Mouse (Mus musculus) hindbrain, embryonic 14.5 days (tissue): ENCODE data around the gene Pdzd8. TPM values are rescaled to one million over a fixed set of nuclear protein-coding genes. Genes with fewer than 3 reads are reported as not detected.

Experiments
- ATAC-seq: fragments of 200-750 bp; cut with Nextera tagmentation; 2 replicates; pipeline ENCODE4 v1.8.0; 2017; ENCODE audit warnings: moderate number of reproducible peaks, mild to moderate bottlenecking, moderate TSS enrichment, moderate library complexity; ENCODE audit not compliant: low FRiP score
- DNase-seq: peaks from one replicate; pipeline ENCODE4 v3.0.0-alpha.2; 2015; ENCODE audit warnings: low spot score
- H3K27ac ChIP-seq: fragments of 300-500 bp; sonication (generic); 2 replicates; pipeline ENCODE4 v1.5.1; 2014; ENCODE audit warnings: mild to moderate bottlenecking, moderate library complexity
- H3K27me3 ChIP-seq: fragments of 300-500 bp; sonication (generic); 2 replicates; pipeline ENCODE4 v1.6.1; 2014; ENCODE audit warnings: mild to moderate bottlenecking, low read length, mixed read lengths; ENCODE audit not compliant: control insufficient read depth, insufficient read depth
- H3K36me3 ChIP-seq: fragments of 300-500 bp; sonication (generic); replicated peaks from 2 replicates; pipeline ENCODE4 v1.6.1; 2014; ENCODE audit not compliant: control insufficient read depth, insufficient read depth
- H3K4me1 ChIP-seq: fragments of 300-500 bp; sonication (generic); replicated peaks from 2 replicates; pipeline ENCODE4 v1.6.1; 2014; ENCODE audit warnings: antibody characterized with exemption, low read length, mixed read lengths; ENCODE audit not compliant: control insufficient read depth, insufficient read depth
- H3K4me2 ChIP-seq: fragments of 300-500 bp; sonication (generic); replicated peaks from 2 replicates; pipeline ENCODE4 v1.6.1; 2014; ENCODE audit warnings: mild to moderate bottlenecking, moderate library complexity
- H3K4me3 ChIP-seq: fragments of 300-500 bp; sonication (generic); replicated peaks from 2 replicates; pipeline ENCODE4 v1.5.1; 2014; ENCODE audit warnings: mild to moderate bottlenecking, low read length
- H3K9ac ChIP-seq: fragments of 300-500 bp; sonication (generic); 2 replicates; pipeline ENCODE4 v1.6.1; 2014
- H3K9me3 ChIP-seq: fragments of 300-500 bp; sonication (generic); 2 replicates; pipeline ENCODE4 v1.6.1; 2016; ENCODE audit warnings: low read length; ENCODE audit not compliant: control insufficient read depth
- WGBS: fragments of 180-500 bp; shearing (Covaris S2); extraction: QIAGEN DNeasy Blood & Tissue Kit; methylation state at CpG from one replicate; pipeline ENCODE4 v1.1.7; 2014; 5-methylcytosine and 5-hydroxymethylcytosine counted together
- polyA plus RNA-seq: library from polyadenylated mRNA; unstranded; fragments of >200 nt; fragmentation: Nextera tagmentation; extraction: Ambion mirVana; gene quantifications from 2 replicates; pipeline ENCODE4 v1.2.1, GENCODE M21; 2014

Pdzd8 gene
- polyA plus RNA-seq, 1 experiment from 2014 or later = 17.5 TPM

DNA sequence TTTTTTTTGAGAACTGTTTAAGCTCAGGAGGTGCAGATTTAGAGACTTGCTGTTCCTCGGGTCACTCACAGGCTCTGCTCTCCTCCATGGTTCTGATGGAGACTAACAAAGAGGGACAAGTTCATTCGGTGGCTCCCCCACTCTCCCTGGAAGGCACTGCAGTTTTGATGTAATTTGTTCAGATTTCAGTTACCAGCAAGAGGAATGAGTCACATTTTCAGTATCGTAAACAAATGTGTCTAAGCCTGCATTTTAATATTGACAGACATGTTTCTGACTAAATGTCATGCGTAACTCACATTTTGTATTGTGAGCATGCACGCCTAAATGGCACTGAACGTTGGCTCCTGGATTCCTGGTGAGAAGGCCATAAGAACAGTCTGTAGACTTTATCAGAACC lies 79.7 kb downstream of the Pdzd8 start:
- Histone ChIP-seq H3K4me3 (no peak overlapping the region), H3K4me1 (0 out of 2 replicates have a peak, but pooled peaks cover 9% of the 10 kb centered on the region), H3K4me2 (no peak overlapping the region), H3K27ac (no peak overlapping the region), H3K9ac (no peak overlapping the region), H3K9me3 (no peaks in the 10 kb centered on the region), H3K27me3 (peaks cover 14% of the 10 kb centered on the region; the same call in 1 of the 2 replicates), H3K36me3 (no peaks in the 10 kb centered on the region)
- WGBS = 55% methylated on average over 6 of the region's 6 CpGs
- ATAC-seq = no peak
- no peak for DNase-seq

DNA sequence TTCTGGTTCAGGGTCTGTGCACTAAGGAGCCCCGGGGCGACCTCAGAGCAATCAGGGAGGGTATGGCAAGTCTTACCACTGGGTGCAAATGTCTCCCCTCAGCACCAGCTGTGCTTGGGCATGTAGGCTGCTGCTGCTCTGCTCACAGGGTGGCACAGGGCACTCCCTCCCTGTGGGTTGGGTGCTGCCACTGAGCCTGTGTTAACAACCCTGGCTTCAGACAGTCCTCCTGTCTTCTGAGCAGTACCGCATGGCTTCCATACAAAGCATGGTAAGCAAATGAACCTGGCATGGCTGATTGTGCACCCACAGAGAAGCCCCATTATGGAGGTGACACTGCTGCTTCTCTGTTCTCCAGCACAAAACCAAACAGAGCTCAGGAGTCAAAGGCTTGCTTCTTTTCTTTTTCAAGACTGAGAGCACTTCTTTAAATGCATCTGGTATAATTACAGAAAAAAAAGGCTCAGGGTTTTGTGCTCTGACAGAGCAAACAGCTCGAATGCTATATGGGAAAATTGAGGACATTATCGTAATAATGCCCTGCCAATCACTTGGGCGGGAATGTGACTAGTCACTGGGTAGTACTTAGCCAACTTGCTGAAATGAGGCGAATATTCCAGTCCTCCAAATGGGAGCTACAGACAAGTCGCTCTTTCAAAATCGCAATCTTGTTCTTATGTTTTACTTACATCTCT lies 80.6 kb downstream of the Pdzd8 start:
- H3K27ac ChIP-seq = no peak overlapping the region
- 0 out of 2 replicates have a peak, but pooled peaks cover 9% of the 10 kb centered on the region for H3K4me1 ChIP-seq
- ATAC-seq (no peak), DNase-seq (no peak)
- no peaks in the 10 kb centered on the region for H3K36me3 ChIP-seq
- H3K4me3 ChIP-seq = no peak overlapping the region
- peaks cover 22% of the 10 kb centered on the region; the same call in 1 of the 2 replicates for H3K27me3 ChIP-seq
- no peaks in the 10 kb centered on the region for H3K9me3 ChIP-seq
- WGBS = 48% methylated on average over 9 of the region's 9 CpGs
- no peak overlapping the region for H3K4me2 ChIP-seq
- no peak overlapping the region for H3K9ac ChIP-seq

DNA sequence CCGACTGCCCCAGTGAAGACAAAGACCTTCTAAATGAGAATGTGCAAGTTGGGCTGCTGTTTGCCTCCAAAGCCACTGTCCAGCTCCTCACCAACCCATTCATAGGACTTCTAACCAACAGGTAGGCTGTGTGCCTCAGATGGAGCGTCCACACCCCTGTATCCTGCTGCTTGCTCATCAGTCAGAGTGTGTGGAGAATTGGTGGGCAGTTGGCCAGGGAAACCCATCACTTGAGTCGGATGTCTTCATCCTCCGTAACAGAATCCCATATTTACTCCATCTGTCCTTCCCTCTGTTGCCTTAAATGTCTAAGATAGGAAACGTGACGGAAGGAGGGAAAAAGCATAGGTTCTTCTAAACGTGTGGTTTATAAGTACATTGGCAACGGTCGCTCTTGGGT lies 82.4 kb downstream of the Pdzd8 start:
- Histone ChIP-seq H3K9ac (no peak overlapping the region), H3K4me2 (no peak overlapping the region), H3K27ac (no peak overlapping the region), H3K27me3 (peaks cover 22% of the 10 kb centered on the region; the same call in 1 of the 2 replicates), H3K36me3 (no peaks in the 10 kb centered on the region), H3K9me3 (no peaks in the 10 kb centered on the region), H3K4me1 (0 out of 2 replicates have a peak, but pooled peaks cover 9% of the 10 kb centered on the region), H3K4me3 (no peak overlapping the region)
- DNase-seq (no peak), ATAC-seq (no peak)
- WGBS = 88% methylated on average over 9 of the region's 9 CpGs

DNA sequence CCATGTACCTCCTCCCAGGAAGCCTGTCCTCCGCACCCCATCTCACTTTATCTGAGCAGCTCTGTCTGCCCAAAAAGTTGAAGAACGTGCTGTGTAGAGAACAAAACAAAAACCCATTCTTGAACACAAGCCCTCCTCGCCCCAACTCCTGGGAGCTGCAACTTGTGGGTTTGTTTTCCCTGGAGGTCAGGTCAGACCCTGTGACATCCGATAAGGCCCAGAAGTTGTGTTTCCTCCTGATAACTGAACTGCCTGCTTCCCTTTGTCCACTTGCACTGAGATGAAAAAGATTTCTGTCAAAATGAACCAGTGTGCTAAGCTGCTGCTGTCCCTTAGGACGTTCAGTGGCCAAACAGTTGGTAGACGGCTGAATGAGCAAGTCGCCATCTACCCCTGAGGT lies 84.0 kb downstream of the Pdzd8 start:
- H3K9ac ChIP-seq = no peak overlapping the region
- WGBS = 36% methylated on average over 7 of the region's 7 CpGs
- no peak for ATAC-seq

DNA sequence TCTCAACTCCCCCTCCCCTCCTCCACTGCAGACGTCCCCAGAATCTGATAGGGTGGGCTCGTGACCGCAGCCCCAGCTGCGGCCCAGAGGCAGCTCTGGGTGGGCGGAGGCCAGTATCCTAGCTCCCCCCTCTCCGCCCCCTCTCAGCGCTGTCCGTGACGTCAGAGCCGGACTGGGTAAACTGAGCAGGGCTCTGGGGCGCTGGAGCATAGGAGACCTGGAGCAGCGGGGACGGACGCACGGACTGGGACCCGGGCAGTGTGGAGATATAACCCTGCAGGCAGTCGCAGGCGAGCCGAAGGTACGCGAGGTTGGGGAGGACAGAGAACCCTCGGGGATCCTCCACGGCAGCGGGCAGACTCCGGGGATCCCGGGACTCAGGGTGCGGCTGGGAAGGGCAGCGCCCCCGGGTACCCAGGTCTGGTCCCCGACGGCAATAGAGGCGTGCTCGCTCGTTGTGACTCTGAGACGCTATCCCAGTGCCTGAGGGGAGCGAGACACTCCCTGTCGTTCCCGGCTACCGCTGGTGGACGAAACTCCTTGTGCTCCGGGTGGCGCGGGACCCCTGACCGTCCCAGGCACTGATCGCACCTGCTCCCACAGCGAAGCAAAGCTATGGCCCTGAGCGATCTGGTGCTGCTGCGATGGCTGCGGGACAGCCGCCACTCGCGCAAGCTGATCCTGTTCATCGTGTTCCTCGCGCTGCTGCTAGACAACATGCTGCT lies 84.7 kb downstream of the Pdzd8 start, which contains the start of gene Slc18a2:
TSS of gene Slc18a2 (plus strand) at position 179 of the 725 bp plus-strand sequence.
- Histone ChIP-seq H3K9ac (peak within 1 kb of the TSS; percentile 52), H3K27ac (no peak within 1 kb of the TSS), H3K36me3 (no peaks in the 10 kb centered on the region), H3K4me1 (0 out of 2 replicates have a peak, but pooled peaks cover 5% of the 10 kb centered on the region), H3K9me3 (peaks cover 5% of the 10 kb centered on the region; the same call in 1 of the 2 replicates), H3K27me3 (peaks cover 22% of the 10 kb centered on the region; the same call in 1 of the 2 replicates), H3K4me3 (peak within 1 kb of the TSS; percentile 36), H3K4me2 (peak within 1 kb of the TSS; percentile 74)
- peak; percentile 66 for ATAC-seq
- peak; percentile 48 for DNase-seq
- WGBS = 1% methylated on average over 55 of the region's 55 CpGs

More for the DNA sequence above, 84.0 kb downstream of the Pdzd8 start:
- H3K4me3 ChIP-seq = 0 out of 2 replicates have a peak overlapping the region, but pooled peaks have one; percentile 36
- peaks cover 22% of the 10 kb centered on the region; the same call in 1 of the 2 replicates for H3K27me3 ChIP-seq
- no peak overlapping the region for H3K27ac ChIP-seq
- DNase-seq = no peak
- 0 out of 2 replicates have a peak, but pooled peaks cover 5% of the 10 kb centered on the region for H3K4me1 ChIP-seq
- peak overlapping the region; percentile 74 for H3K4me2 ChIP-seq
- peaks cover 5% of the 10 kb centered on the region; the same call in 1 of the 2 replicates for H3K9me3 ChIP-seq
- H3K36me3 ChIP-seq = no peaks in the 10 kb centered on the region

DNA sequence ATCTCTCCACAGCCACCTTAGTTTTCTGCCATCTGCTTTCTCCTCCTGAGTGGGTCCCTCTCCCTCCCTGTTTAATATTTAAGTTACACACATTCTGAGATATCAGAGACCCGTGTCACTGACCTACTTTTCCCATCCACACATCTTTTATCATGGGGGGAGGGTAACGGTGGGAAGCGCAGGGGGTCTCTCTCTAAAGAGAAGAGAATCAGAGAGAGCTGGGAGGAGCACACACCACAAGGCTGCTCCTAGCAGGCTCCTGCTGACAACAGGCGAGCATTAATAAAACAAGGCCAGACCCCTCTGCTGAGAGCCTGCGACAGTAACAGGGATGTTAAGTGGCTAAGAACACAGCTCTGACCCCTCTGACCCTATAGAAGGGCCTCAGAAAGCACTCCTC lies 85.9 kb downstream of the Pdzd8 start:
- 34% methylated on average over 5 of the region's 5 CpGs for WGBS
- Histone ChIP-seq H3K4me3 (no peak overlapping the region), H3K9ac (no peak overlapping the region), H3K4me2 (no peak overlapping the region), H3K27me3 (peaks cover 22% of the 10 kb centered on the region; the same call in 1 of the 2 replicates), H3K9me3 (peaks cover 5% of the 10 kb centered on the region; the same call in 1 of the 2 replicates), H3K36me3 (no peaks in the 10 kb centered on the region), H3K27ac (no peak overlapping the region), H3K4me1 (no peaks in the 10 kb centered on the region)
- DNase-seq (no peak), ATAC-seq (no peak)

DNA sequence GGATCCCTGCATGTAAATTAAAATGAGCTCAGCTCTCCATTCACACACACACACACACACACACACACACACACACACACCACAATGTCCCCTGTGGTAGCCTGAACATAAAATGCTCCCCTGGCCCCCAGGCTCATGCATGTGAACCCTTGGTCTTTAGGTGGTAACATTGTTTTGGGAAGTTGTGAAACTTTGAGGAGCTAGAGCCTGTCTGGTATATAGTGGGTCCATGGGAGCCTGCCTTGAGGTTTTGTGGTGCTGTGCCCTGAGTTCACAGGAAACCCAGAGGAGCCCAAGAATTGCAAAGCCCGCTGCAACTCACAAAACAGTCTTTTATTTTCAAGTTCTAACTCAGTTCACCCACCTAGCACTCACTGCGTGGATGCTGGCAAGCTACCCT lies 92.9 kb downstream of the Pdzd8 start:
- WGBS = 76% methylated on average over 2 of the region's 2 CpGs
- no peaks in the 10 kb centered on the region for H3K27me3 ChIP-seq
- no peaks in the 10 kb centered on the region for H3K4me1 ChIP-seq
- no peak overlapping the region for H3K4me2 ChIP-seq
- ATAC-seq (no peak), DNase-seq (no peak)
- no peak overlapping the region for H3K4me3 ChIP-seq
- no peak overlapping the region for H3K9ac ChIP-seq
- no peaks in the 10 kb centered on the region for H3K36me3 ChIP-seq
- no peak overlapping the region for H3K27ac ChIP-seq
- H3K9me3 ChIP-seq = peaks cover 5% of the 10 kb centered on the region; the same call in 1 of the 2 replicates

DNA sequence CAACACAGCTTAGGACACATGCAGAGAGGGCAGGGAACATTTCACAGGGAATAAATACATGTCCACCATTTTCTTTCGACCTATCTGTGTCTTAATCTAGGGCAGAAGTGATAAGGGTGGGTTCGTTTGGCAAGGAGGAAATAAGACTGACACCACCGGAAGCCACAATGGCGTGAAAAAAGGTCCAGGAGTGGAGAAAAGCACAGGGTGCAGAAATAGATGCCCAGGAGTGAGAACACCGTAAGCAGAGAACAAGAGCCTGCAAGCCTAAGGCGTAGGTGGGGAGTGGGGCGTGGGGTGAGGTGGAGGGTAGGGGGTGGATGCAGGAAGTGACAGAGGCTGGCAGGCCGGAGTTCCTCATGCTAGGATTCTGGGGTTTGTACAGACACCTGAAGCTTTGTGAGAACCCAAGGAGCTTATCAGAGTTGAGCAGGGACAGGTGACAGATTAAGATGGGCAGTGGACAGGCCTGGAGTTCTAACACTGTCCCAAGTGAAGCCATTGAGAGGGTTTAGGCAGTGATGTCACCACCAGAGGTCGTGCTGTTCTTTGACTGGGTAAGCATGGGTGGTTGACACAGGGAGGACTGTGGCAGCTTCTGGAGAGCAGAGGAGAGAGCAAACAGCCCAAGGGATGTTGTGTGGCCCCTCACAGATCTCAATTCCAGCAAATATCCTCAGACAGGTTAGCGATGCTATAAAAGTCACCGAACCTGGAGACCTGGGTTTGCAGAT lies 96.9 kb downstream of the Pdzd8 start:
- no peak overlapping the region for H3K27ac ChIP-seq
- H3K4me2 ChIP-seq = no peak overlapping the region
- H3K9ac ChIP-seq = no peak overlapping the region
- ATAC-seq (no peak), DNase-seq (no peak)
- no peak overlapping the region for H3K4me3 ChIP-seq
- no peaks in the 10 kb centered on the region for H3K36me3 ChIP-seq
- H3K27me3 ChIP-seq = no peaks in the 10 kb centered on the region
- H3K4me1 ChIP-seq = no peaks in the 10 kb centered on the region
- H3K9me3 ChIP-seq = no peaks in the 10 kb centered on the region
- 76% methylated on average over 11 of the region's 11 CpGs for WGBS

DNA sequence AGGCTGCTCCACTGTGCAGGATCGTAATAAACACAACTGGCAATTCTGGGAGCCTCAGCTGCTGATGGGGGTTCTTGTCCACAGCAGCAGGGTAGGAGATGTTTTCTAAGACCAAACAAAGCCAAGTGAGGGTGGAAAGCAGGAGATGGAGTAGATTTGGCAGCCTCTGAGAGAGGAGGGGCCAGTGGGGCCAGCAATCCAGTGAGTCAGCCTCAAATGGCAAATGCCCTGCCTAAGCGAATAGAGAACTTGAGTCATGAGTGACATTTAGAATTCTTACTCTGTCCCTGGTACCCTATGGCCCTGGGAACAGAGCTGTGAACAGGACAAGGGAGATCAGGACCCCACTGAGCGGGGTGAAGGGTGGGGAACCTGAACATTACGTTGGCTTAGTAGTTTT lies 97.4 kb downstream of the Pdzd8 start:
- Histone ChIP-seq H3K9me3 (no peaks in the 10 kb centered on the region), H3K9ac (no peak overlapping the region), H3K4me3 (no peak overlapping the region), H3K27ac (no peak overlapping the region), H3K4me2 (no peak overlapping the region), H3K4me1 (no peaks in the 10 kb centered on the region), H3K36me3 (no peaks in the 10 kb centered on the region), H3K27me3 (no peaks in the 10 kb centered on the region)
- ATAC-seq (no peak), DNase-seq (no peak)
- 88% methylated on average over 4 of the region's 4 CpGs for WGBS
